Mouse (Mus musculus): ENCODE measurements around the gene B3galt1.

B3galt1 gene

DNA sequence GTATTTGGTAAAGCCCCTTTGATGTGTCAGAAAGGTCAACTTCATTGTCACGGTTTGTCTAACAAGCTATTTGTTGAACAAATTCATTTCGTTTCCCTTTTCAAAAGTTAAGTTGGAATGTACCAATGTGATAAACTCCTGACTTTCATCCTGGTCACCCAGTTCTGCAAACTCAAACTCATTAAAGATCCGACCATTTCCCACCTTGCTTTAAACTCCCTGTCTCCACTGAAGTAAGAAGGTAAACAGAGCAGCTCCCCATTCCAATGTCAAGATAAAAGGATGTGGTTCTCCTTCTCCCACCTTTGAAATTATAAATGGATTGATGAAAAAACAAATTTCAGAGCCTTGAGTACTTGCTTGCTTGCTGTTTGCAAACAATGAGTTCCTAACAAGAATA is 487.6 kb downstream of the B3galt1 start:
- no peak for DNase-seq (ENCODE audit: low spot score)

DNA sequence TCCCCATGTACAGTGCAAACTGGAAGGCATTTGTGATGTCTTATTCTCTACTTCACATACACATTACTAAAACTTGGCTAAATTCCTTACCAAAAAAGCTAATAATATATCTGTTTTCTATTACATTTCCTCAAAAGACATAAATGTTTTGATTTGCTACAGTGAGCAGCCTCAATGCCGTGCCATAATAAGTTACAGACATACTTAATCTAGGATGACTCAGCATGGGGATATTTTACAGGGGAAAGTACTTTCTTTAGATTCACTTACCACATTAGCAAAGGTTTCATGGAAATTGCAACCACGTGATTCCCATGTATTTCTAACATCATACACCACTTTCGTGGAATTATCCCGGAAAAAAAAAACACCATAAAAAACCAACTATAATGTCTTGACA is 495.7 kb downstream of the B3galt1 start:
- no peak for DNase-seq (ENCODE audit: low spot score)

DNA sequence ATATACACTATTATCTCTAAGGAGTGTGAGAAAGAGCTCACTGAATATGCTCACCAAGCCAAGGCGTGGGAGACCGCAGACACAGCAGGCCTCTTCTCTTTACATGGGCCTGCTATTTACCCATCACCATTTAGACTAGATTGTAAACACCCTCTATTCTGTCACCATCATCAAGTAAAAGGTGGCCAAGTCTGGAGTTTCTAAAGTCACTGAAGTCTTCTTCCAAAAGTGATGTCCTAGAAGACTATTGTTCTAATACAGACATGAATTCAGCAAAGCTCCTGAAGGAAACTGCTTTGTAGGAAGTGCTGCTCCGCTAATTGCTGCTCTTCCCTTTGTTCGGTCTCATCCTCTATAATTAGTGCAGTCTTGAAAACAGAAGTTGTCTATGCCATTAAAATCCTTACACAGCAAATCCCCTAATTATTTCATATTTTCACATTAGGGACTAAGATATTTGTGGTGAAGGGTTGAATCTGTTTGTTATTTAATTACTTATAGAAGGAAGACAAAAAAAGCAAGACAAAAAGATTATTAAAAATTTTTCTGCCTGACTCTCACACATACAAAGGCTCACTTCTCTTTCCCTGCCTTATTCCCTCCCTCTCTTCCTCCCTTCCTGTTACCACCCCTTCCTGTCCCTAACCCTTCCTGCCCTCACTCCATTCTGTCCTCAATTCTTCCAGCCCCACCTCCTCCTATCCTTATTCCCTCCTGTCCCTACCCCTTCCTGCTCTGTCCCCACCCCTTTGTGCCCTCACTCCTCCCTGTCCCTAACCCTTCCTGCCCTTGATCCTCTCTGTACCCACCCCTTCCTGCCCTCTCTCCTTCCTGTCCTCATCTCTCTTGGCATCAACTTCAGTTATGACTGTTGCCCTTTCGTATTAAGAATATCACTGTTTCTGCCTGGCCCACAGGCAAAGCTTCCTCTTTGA is 514.0 kb downstream of the B3galt1 start:
- DNase-seq (ENCODE audit: low spot score), result no peak

DNA sequence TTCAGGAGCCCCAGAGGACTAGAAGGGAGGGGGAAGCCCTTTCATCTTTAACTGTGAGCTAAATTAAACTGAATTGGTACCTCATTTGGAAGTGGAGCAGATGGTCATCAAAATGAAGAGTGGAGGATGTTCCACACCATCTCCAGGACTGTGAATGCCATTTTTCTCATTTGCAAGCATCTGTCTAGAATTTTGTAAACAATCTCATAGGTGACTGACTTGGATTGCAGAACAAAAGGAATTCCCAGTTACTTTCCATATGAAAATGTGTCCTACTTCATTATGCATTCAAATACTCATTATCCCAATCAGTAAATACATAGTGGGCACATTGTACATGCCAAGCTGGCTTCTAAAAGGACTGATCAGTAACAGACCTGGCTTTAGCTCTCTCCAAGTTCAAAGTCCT is 515.2 kb downstream of the B3galt1 start:
- DNase-seq (ENCODE audit: low spot score), result no peak

DNA sequence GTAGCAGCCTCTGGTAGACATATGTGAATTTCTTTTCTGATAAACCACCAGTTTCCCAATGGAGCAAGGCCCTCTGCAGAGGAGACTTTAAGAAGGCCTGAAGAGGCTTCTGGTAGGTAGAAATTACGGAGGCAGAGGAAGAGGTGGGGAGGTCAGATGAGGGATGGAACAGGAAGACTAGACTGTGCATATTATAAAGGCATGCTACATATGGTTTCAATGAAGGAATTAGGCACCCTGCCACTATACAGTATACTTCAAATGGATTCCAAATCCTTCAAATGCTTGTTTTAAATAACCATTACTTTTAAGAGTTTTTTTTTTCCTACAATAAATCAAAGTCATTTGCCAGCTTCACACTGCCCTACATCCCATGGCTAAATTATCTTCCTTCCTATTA is 518.8 kb downstream of the B3galt1 start:
- no peak for DNase-seq (ENCODE audit: low spot score)

DNA sequence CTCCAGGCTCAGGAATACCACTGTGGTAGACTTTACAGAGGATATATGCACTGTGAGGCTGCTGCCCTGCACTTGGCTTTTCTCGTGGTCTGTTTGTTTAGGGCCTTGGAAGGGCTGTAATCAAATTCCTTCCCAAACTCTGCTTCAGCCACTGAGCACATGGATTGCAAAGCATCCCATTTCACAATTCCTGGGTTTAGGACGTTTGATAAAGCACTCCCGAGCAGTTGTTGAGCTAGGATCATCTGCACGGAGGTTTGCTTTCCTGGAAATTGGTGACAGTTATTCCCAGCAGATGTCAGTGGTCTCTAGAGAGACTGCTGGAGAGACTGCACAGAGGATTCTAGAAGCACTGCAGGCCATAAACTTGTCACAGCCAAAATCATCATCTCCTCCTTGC is 520.4 kb downstream of the B3galt1 start:
- DNase-seq (ENCODE audit: low spot score), result no peak

DNA sequence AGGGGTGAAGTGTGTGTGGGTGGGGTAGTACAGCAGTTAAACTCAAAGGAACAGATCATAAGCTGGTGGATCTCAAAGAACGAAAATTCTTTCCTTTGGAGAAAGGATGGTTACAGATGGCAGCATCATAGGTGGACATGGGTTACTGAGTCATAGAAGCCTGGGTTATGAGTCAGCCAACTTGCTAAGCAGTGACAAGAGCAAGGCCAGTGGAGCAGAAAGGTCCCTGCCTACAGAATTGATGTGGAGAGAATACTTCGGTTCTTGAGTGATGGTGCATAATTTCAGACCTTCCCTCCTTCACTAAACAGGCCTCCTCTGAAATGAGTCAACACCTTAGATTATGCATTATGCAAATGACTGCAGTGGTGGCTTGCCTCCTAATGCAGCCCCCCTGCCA is 525.9 kb downstream of the B3galt1 start:
- DNase-seq (ENCODE audit: low spot score), result no peak

DNA sequence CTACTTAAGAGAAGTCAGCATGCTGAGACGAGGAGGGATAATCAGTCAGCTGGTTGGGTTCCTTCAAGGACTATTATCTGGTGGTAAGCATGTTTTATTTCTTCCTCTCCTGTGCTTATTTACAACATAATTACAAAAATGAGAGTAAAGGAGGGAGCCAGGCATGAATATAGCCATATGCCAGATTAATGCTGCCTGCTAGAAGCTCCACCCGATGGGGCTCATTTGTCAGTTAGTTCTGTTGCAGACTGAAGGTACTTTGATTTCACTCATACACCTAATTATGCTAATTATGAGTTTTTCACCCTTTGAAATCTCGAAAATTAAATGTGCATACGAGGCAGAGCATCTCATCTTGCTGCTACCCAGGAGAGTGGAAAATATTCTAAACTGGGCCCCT is 539.0 kb downstream of the B3galt1 start:
- no peak for DNase-seq (ENCODE audit: low spot score)

DNA sequence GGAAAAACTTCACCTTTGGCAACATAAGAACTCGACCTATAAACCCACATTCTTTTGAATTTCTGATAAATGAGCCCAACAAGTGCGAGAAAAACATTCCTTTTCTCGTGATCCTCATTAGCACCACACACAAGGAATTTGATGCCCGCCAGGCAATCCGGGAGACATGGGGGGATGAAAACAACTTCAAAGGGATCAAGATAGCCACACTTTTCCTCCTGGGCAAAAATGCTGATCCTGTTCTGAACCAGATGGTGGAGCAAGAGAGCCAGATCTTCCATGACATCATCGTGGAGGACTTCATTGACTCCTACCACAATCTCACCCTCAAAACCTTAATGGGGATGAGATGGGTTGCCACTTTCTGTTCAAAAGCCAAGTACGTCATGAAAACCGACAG is 552.4 kb downstream of the B3galt1 start:
- no peak for DNase-seq (ENCODE audit: low spot score)

DNA sequence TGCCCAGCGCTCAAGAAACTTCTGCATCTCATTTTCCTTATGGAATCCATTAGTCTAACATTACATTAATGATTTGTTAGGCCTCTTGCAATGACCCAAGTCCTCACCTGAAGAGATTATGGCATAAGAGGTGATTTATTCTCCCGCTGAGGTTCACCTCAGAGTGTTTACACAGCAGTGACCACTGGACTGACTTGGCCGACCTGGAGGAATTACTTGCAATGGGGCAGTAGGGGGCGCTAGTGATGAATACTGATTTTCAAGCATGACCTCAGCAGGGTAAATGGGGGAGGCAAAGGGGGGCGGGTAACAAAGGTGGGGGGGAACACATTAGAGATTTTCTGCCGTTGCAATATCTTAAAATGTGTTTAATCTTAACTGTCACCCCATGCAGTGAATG is 559.1 kb downstream of the B3galt1 start:
- peak; percentile 14 for DNase-seq (ENCODE audit: low spot score)

DNA sequence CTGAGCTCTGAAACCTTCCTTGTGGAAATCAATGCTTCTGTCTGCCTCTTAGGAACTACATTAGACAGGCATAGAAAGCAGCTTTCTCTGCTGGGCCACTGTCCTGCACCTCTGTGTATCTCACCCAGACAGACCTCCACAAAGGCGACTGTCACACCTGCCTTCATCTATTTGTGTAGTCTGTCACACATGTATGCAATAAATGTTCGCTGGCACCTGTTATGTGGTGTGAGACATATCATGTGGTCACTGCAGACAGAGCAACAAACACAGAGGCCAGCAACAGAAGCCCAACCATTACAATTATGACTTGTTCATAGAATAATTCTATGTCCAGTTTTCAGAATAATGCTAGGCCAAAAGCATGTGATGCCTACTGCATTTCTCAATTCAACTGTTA is 575.4 kb downstream of the B3galt1 start:
- DNase-seq (ENCODE audit: low spot score), result no peak

DNA sequence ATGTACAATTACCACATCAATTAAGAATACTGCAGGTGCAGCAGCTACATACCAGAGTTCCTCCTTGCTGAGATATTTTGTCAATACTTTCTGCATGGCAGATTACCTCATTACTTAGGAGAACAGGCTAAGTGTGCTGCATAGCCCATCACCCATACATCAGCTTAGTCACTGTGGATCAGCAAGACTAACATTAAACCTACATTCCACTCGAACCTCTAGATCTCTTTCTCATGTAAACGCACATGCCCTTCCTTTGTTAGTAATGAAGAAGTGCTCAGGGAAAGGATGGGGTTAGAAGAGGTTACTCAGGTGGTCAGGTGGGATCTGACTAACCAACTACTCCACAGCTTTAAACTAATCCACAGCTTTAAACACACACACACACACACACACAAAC is 577.6 kb downstream of the B3galt1 start:
- no peak for DNase-seq (ENCODE audit: low spot score)

DNA sequence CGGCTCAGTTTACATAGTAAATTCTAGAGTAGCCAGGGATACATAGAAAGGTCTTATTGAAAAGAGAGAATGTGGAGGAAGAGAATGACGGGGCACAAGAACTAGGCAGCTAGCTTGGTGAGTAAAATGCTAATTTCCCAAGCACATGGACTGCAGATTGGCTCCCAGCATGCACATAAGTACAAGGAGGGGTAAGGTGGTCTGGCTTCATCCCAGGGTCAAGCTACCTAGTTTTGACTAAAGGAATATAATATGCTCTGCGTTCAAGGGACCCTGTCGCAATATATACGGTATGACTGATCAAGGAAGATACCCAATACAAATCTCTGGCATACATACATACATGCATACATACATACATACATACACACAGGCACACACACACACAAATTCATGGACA is 594.1 kb downstream of the B3galt1 start:
- DNase-seq (ENCODE audit: low spot score), result no peak

DNA sequence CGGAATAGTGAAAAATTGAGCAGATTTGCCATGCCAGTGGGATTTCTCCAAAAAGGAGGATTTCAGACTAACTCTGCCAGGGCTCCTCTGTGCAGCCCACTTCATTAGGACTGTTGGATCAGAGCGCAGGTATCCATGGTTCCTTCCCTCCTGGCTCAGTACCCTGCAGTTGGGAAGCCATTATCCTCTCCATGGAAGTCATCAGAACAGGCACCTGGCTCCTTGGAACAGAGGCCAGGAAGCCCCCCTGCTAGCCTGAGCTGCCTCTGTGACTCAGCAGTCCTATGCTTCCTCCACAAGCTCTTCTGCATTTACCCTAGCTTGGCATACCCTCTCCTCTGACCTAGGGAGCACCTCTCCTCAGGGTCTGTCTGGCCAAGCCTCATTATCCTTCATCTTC is 594.9 kb downstream of the B3galt1 start:
- DNase-seq (ENCODE audit: low spot score), result no peak

DNA sequence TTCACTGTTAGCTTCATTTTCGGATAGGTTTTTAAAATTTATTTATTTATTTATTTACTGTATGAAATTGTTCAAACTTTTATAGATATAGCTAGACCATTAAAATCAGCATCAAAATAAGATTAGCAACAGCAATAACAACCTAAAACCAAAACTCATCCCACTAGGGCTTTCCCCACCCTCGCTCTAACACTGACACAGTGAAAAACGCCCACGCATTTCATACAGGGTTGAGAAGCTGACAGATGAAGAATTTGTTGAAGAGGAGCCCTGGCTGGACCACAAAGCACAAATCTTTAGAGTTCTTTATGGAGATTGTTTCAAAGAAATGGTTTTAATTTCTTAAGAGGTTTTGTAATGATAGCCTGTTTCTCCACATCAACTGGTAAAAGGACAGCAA is 596.3 kb downstream of the B3galt1 start:
- DNase-seq (ENCODE audit: low spot score), result no peak

DNA sequence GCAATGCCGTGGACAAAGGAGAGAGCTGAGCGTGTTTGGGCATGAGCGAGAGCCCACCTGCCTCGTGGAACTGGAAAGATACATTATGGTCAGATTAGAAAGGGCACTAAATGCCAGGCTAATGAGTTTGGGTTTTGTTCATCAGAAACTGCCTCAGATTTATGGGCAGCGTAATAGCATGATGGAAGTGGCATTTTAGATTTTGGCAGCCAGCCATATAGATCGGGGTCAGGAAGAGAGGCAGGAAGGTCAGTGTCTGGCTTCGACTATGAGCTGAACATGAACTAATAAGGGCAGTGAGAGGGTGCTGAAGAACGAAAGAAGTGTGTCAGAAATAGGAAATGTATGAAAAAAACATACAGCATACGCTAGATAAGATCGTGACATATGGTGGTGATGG is 605.6 kb downstream of the B3galt1 start:
- no peak for DNase-seq (ENCODE audit: low spot score)
